Mouse (Mus musculus) splenic B cell, adult 2 months (primary cell): Measurements from ENCODE around the gene Prkn.
"Not testable (repeated sequence)": the region's sequence is repeated elsewhere in the genome, so short reads cannot be mapped to it uniquely, and the experiment has no call there.

Experiments
- DNase-seq: peaks from one replicate; pipeline ENCODE4 v3.0.0-alpha.2; 2011; ENCODE audit warnings: low read depth, low spot score
- H3K27me3 ChIP-seq: 2 replicates; pipeline ENCODE4 v1.6.1; 2012; ENCODE audit warnings: mild to moderate bottlenecking, low read length, moderate library complexity, mixed read lengths; ENCODE audit not compliant: control insufficient read depth, poor library complexity, insufficient read depth, severe bottlenecking
- H3K36me3 ChIP-seq: 2 replicates; pipeline ENCODE4 v1.6.1; 2012; ENCODE audit warnings: mild to moderate bottlenecking, low read length, moderate library complexity, mixed read lengths; ENCODE audit not compliant: control insufficient read depth, poor library complexity, insufficient read depth, severe bottlenecking

Prkn gene

DNA sequence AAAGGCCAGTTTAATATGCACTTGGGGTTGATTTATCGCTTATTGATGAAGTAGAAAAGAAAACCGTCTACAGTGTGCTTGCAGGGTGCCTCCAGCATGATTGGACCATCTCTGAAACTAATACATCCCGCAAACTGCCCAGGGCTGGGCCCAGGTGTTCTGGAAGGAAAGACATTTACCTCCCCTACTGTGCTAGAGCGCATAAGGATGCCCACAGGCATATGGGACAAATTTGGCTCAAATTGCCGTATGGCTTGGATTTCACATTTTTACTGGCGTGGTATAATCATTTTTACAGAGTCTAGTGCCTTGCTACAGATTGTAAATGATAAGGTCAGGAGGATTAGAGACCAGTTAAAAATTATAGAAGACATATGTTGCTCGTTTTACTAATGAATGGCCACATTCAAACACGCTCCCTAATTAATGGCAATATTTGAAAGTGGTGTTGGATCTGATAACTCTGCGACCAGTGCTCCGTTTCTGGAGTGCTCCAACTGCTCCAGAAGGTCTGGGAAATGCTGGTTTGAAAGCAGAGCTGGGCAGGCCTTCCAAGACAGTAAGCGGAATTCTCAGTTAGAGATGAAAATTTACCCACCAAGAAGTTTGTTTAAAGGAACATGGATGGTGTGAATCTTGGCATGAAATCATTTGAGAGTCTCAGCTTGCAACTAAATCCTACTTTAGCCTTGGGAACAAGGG lies 1150.4 kb downstream of the Prkn start:
- no peak for DNase-seq
- Histone ChIP-seq H3K36me3 (no peaks in the 10 kb centered on the region), H3K27me3 (no peaks in the 10 kb centered on the region)

DNA sequence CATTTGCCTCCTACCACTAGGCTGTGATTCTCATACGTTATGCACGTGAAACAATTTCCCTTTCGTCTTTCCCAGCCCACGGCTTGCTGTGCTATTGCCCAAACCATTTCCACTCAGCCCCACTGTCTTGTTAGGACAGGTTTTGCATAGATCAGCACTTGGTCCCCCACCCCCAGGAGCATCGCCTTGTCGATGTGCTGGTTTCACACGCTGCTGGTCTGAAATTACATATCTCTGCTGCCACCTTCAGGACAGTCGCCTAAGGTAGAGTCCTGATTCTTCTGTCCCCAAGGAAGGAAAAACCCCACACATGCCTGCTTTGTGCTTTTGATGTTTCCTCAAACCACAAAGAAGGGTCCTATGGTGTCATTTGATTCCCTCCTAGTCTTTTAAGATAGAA lies 1153.1 kb downstream of the Prkn start:
- no peaks in the 10 kb centered on the region for H3K36me3 ChIP-seq
- peak; percentile 20 for DNase-seq
- H3K27me3 ChIP-seq = no peaks in the 10 kb centered on the region

DNA sequence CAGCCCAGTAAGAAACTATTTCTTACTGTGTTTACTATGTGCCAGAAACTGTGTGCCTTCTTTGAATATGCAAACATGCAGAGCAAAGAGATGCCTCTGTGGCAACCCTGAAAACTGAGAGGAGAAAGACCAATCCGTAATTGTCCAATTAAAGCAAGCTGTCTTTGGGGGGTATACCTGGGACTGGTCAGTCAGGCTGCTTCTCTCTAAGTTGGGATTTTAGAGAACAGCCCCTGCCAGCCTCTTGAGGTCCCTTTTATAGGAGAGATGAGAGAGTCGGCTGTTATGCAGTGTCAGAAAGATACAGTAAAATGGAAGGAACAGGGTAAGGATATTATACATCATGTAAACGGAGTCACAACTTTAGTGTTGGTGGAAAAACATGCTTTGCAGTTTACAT lies 1154.1 kb downstream of the Prkn start:
- no peak for DNase-seq
- H3K36me3 ChIP-seq = no peaks in the 10 kb centered on the region
- no peaks in the 10 kb centered on the region for H3K27me3 ChIP-seq

DNA sequence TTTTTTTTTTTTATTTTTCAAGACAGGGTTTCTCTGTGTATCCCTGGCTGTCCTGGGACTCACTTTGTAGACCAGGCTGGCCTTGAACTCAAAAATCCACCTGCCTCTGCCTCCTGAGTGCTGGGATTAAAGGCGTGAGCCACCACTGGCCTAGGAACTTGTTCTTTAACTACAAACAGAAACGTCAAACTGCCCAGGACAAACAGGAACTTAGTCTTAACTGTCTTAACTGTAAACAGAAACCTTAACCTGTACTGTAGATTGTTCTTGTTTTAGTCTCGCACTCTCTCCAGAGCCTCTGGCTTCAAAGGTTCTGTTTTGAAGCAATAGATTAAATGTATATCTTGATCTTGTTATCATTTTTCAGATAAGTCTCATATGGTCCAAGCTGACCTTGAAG lies 1154.6 kb downstream of the Prkn start:
- H3K27me3 ChIP-seq, H3K36me3 ChIP-seq, DNase-seq: not testable (repeated sequence)

DNA sequence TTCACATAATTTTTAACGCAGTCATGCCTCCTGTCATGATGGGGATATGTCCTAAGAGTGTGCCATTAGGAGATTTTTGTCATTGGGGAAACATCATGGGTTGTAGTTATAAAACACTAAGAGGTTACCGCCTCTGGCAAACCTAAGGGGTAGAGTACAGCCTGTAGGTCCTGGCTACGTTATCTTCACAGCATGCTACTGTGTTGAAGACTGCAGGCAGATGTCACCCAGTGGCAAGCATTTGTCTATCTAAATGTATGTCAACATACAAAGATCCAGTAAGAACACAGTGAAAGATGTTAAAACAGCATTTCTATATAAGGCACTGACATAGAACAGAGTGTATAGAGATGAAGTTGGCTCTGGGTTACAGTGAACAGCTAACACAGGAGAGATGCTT lies 1155.3 kb downstream of the Prkn start:
- DNase-seq = no peak
- Histone ChIP-seq H3K36me3 (no peaks in the 10 kb centered on the region), H3K27me3 (no peaks in the 10 kb centered on the region)

DNA sequence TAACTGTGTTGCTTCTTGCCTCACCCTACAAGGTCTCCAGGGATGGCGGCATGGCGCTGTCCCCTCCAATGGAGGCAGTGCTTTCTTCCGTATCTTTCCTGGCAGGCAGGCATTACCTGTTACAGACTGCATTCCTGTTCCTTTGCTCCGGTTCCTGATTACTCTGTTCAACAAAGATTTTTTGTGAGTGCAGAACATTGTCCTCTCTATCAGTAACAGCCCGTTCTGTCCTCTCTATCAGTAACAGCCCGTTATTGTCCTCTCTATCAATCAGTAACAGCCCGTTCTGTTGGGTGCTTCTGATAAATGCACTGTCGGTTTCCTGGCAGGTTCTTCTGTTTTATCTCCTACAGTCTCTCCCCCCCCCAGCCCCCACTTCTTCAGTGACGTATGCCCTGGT lies 1156.1 kb downstream of the Prkn start:
- DNase-seq = no peak
- no peaks in the 10 kb centered on the region for H3K27me3 ChIP-seq
- no peaks in the 10 kb centered on the region for H3K36me3 ChIP-seq

- Histone ChIP-seq H3K36me3 (no peaks in the 10 kb centered on the region), H3K27me3 (no peaks in the 10 kb centered on the region)
- DNase-seq = no peak
These were observed 1160.1 kb downstream of the Prkn start for GRCm38 (mm10) chr17:12000285-12000684.

- Histone ChIP-seq H3K27me3 (no peaks in the 10 kb centered on the region; the same call in 1 of the 2 replicates), H3K36me3 (no peaks in the 10 kb centered on the region)
- DNase-seq = no peak
These were observed 1181.1 kb downstream of the Prkn start for GRCm38 (mm10) chr17:12021326-12021725.

DNA sequence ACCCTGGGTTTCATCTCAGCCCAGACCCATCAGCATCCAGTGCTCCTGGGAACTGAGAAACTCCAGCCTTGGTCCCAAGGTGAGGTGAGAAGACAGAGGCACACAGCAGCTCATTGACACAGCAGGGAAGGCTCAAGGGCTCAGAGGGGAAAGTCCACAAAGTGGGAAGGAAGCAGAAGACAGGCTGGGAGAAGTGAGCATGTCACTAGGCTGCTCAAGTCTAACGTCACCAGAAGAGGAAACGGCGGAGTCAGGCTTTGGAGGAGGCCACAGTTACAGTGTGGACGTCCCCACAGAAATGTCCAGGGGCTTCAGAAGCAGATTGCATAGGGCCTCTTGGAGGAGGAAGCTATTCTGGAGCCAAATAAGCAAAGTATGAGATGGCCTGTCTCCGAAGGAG lies 1189.2 kb downstream of the Prkn start:
- Histone ChIP-seq H3K27me3 (no peaks in the 10 kb centered on the region; the same call in 1 of the 2 replicates), H3K36me3 (no peaks in the 10 kb centered on the region)
- no peak for DNase-seq

GRCm38 (mm10) chr17:12029921-12030461 lies 1189.8 kb downstream of the Prkn start:
- DNase-seq = no peak
- Histone ChIP-seq H3K27me3 (no peaks in the 10 kb centered on the region; the same call in 1 of the 2 replicates), H3K36me3 (no peaks in the 10 kb centered on the region)

DNA sequence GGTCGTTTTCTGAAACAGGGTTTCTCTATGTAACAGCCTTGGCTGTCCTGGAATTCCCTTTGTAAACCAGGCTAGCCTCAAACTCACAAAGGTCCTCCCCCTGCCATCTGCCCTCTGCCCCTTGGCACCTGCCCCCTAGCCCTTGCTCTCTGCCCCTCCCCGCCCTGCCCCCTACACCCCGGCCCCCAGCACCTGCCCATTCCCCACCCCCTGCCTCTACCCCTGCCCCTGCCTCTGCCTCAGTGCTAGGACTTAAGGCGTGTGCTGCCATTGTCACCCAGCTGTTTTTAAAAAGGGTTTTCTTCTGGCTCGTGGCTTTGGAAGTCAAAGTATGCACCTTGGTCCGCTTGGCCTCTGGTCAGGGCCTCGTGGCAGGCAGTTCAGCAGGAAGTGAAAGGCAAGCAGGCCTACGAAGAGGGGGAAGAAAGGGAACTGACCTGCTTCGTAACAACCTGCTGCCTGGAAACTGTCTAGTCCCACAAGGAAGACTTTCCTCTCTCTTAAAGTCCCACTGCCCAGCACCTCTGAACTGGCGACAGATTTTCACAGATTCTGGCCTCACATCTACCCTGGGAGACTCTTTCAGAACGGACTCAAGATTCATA lies 1190.5 kb downstream of the Prkn start:
- Histone ChIP-seq H3K36me3 (no peaks in the 10 kb centered on the region), H3K27me3 (no peaks in the 10 kb centered on the region)
- DNase-seq = no peak

DNA sequence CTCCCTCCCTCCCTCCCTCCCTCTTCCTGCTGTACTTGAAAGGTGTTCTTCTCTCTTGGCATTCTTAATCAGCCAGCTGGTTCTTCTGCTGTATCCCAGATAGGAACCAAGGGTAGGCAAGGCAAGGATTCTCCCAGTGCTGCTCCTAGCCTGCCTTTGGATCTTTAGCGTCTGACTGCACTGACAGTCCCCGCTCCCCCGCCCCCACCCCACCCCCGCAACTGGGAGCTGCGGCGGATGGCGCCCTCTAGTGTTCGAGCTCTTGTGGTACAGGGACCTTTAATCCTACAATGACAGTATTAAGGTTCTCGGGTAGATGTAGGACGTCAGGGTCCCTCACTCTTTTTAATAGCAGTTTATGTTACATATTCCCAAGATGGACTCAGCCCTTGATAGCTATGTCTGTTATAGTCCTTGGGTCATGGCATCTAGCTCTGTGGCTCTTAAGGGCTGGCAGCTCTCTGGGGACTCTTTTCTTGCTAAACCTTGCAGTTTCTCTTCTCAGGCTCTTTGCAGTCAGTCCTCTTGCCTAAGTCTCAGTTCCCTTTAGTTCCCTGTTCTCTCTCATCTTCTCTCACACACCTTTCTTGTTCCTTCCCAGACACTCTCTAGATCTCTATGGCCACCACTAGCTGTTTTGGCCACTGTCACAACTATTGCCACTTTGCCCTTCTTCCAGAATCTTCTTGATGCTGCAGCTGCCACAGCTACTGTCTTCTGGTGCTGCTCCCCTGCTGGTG lies 1191.2 kb downstream of the Prkn start:
- Histone ChIP-seq H3K27me3 (no peaks in the 10 kb centered on the region), H3K36me3 (no peaks in the 10 kb centered on the region)
- peak; percentile 61 for DNase-seq

DNA sequence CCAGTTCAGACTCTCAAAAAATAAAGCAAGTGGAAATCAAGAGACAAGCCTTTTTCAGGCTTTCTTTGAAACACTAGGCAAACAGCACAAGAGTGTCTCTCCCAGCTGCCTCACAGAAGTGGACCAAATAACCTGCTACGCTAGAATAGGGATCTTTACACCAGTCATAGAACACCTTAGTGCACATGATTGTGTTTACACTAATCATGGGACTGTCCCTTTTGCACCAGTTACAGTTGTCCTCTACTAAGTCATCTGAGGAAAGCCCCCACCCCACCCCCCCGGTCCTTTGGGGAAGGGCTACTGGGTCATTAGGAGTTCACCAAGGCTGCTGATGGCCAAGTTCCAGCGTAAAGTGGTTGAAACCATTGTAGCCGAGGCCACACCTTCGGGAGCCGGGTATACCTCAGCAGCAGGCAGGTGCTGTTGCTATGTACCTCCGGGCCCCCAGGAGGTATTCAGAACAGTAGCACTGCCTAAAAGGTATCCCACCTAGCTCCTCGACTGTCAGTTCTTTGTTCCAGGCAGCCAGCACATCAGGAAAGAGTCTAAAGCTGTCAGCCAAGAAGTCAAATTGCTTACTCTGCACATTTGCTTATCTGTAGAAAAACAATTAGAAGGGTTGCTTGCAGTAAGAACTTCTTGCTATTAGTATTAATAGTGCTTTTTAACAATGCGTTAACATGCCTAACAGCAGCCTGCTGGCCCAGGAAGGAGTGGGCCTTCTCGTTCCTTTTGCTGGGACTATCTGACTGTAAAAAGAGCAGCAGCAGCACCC lies 1192.0 kb downstream of the Prkn start:
- Histone ChIP-seq H3K36me3 (no peaks in the 10 kb centered on the region), H3K27me3 (no peaks in the 10 kb centered on the region)
- no peak for DNase-seq

GRCm38 (mm10) chr17:12035386-12035785 lies 1195.2 kb downstream of the Prkn start:
- no peaks in the 10 kb centered on the region for H3K27me3 ChIP-seq
- DNase-seq = no peak
- no peaks in the 10 kb centered on the region for H3K36me3 ChIP-seq
